Mouse (Mus musculus) intestine, postnatal 0 days (tissue): Measurements from ENCODE around the gene Zfp3. TPM values are rescaled to one million over a fixed set of nuclear protein-coding genes. Genes with fewer than 3 reads are reported as not detected.
A peak's percentile ranks its signal among the peaks of the same experiment; 100 is the strongest.

Experiments
- ATAC-seq: fragments of 200-750 bp; cut with Nextera tagmentation; 2 replicates; pipeline ENCODE4 v1.8.0; 2017; ENCODE audit warnings: mild to moderate bottlenecking, moderate TSS enrichment, moderate library complexity
- H3K27ac ChIP-seq: fragments of 300-500 bp; sonication (generic); 2 replicates; pipeline ENCODE4 v1.5.1; 2014; ENCODE audit warnings: mild to moderate bottlenecking, low read depth, low read length, moderate library complexity
- H3K27me3 ChIP-seq: fragments of 300-500 bp; sonication (generic); replicated peaks from 2 replicates; pipeline ENCODE4 v1.6.1; 2014; ENCODE audit warnings: low read length, mixed read lengths; ENCODE audit not compliant: control insufficient read depth, insufficient read depth
- H3K36me3 ChIP-seq: fragments of 300-500 bp; sonication (generic); 2 replicates; pipeline ENCODE4 v1.6.1; 2014; ENCODE audit warnings: mild to moderate bottlenecking, moderate library complexity; ENCODE audit not compliant: control insufficient read depth, insufficient read depth
- H3K4me1 ChIP-seq: fragments of 300-500 bp; sonication (generic); replicated peaks from 2 replicates; pipeline ENCODE4 v1.6.1; 2014; ENCODE audit warnings: antibody characterized with exemption, low read length, mixed read lengths; ENCODE audit not compliant: control insufficient read depth, insufficient read depth
- H3K4me2 ChIP-seq: fragments of 300-500 bp; sonication (generic); replicated peaks from 2 replicates; pipeline ENCODE4 v1.6.1; 2014; ENCODE audit warnings: low read depth, mild to moderate bottlenecking, moderate library complexity
- H3K4me3 ChIP-seq: fragments of 300-500 bp; sonication (generic); 2 replicates; pipeline ENCODE4 v1.5.1; 2014; ENCODE audit warnings: low read depth, low read length
- H3K9ac ChIP-seq: fragments of 300-500 bp; sonication (generic); 2 replicates; pipeline ENCODE4 v1.6.1; 2014; ENCODE audit warnings: mild to moderate bottlenecking, low read depth, low read length
- H3K9me3 ChIP-seq: fragments of 300-500 bp; sonication (generic); 2 replicates; pipeline ENCODE4 v1.6.1; 2016; ENCODE audit warnings: mixed run types; ENCODE audit not compliant: control insufficient read depth
- CTCF ChIP-seq: sonication (generic); IDR thresholded peaks from 2 replicates; pipeline ENCODE4 v1.5.1; 2016; ENCODE audit warnings: low read depth, mild to moderate bottlenecking, control low read depth, antibody characterized with exemption, moderate library complexity
- WGBS: fragments of 180-500 bp; shearing (Covaris S2); extraction: QIAGEN DNeasy Blood & Tissue Kit; methylation state at CpG from one replicate; pipeline ENCODE4 v1.1.7; 2014; 5-methylcytosine and 5-hydroxymethylcytosine counted together
- polyA plus RNA-seq: library from polyadenylated mRNA; unstranded; fragments of >200 nt; fragmentation: Nextera tagmentation; extraction: Ambion mirVana; gene quantifications from 2 replicates; pipeline ENCODE4 v1.2.1, GENCODE M21; 2015

The Zfp3 gene
- polyA plus RNA-seq, 1 experiment from 2014 or later: 4.4 TPM

- Histone ChIP-seq H3K9ac (no peak overlapping the region), H3K27ac (no peak overlapping the region), H3K4me2 (no peak overlapping the region), H3K4me3 (no peak overlapping the region), H3K36me3 (no peaks in the 10 kb centered on the region), H3K9me3 (no peaks in the 10 kb centered on the region), H3K27me3 (no peaks in the 10 kb centered on the region), H3K4me1 (no peaks in the 10 kb centered on the region)
- no peak for TF ChIP-seq CTCF
- ATAC-seq: no peak
- 86% methylated on average over 4 of the region's 4 CpGs for whole genome bisulfite sequencing
These were observed 43.6 kb downstream of the Zfp3 start for GRCm38 (mm10) chr11:70807630-70808029.

- TF ChIP-seq CTCF: no peak
- no peak overlapping the region for H3K4me2 ChIP-seq
- no peak overlapping the region for H3K4me3 ChIP-seq
- WGBS: 59% methylated on average over 3 of the region's 3 CpGs
- no peaks in the 10 kb centered on the region for H3K27me3 ChIP-seq
- no peaks in the 10 kb centered on the region for H3K4me1 ChIP-seq
- H3K27ac ChIP-seq: no peak overlapping the region
- H3K9ac ChIP-seq: no peak overlapping the region
- no peak for ATAC-seq
- H3K36me3 ChIP-seq: no peaks in the 10 kb centered on the region
- H3K9me3 ChIP-seq: no peaks in the 10 kb centered on the region
These were observed 44.1 kb downstream of the Zfp3 start for GRCm38 (mm10) chr11:70808101-70808500.

GRCm38 (mm10) chr11:70809011-70809410 is 45.0 kb downstream of the Zfp3 start:
- TF ChIP-seq CTCF: no peak
- WGBS: 41% methylated on average over 1 of the region's 1 CpGs

GRCm38 (mm10) chr11:70811041-70811440 is 47.0 kb downstream of the Zfp3 start:
- no peak overlapping the region for H3K9ac ChIP-seq
- H3K4me1 ChIP-seq: no peaks in the 10 kb centered on the region
- H3K4me3 ChIP-seq: no peak overlapping the region
- WGBS: 82% methylated on average over 5 of the region's 5 CpGs
- ATAC-seq: no peak
- no peaks in the 10 kb centered on the region for H3K27me3 ChIP-seq
- no peak for TF ChIP-seq CTCF
- H3K36me3 ChIP-seq: no peaks in the 10 kb centered on the region
- no peak overlapping the region for H3K4me2 ChIP-seq
- H3K27ac ChIP-seq: no peak overlapping the region
- H3K9me3 ChIP-seq: no peaks in the 10 kb centered on the region

More at GRCm38 (mm10) chr11:70809011-70809410, 45.0 kb downstream of the Zfp3 start:
- Histone ChIP-seq H3K27me3 (no peaks in the 10 kb centered on the region), H3K9ac (no peak overlapping the region), H3K4me1 (no peaks in the 10 kb centered on the region), H3K36me3 (no peaks in the 10 kb centered on the region), H3K4me2 (no peak overlapping the region), H3K4me3 (no peak overlapping the region), H3K9me3 (no peaks in the 10 kb centered on the region), H3K27ac (no peak overlapping the region)
- no peak for ATAC-seq

- H3K27ac ChIP-seq: no peak overlapping the region
- no peaks in the 10 kb centered on the region for H3K4me1 ChIP-seq
- ATAC-seq: no peak
- no peak for TF ChIP-seq CTCF
- H3K9ac ChIP-seq: no peak overlapping the region
- H3K27me3 ChIP-seq: no peaks in the 10 kb centered on the region
- H3K36me3 ChIP-seq: no peaks in the 10 kb centered on the region
- no peaks in the 10 kb centered on the region for H3K9me3 ChIP-seq
- no peak overlapping the region for H3K4me3 ChIP-seq
- 67% methylated on average over 13 of the region's 13 CpGs for WGBS
- H3K4me2 ChIP-seq: no peak overlapping the region
These were observed 47.6 kb downstream of the Zfp3 start for GRCm38 (mm10) chr11:70811471-70812240.

- Histone ChIP-seq H3K4me1 (no peaks in the 10 kb centered on the region), H3K9ac (no peak within 1 kb of the TSS), H3K4me3 (no peak within 1 kb of the TSS), H3K36me3 (no peaks in the 10 kb centered on the region), H3K27me3 (no peaks in the 10 kb centered on the region), H3K9me3 (no peaks in the 10 kb centered on the region), H3K4me2 (no peak within 1 kb of the TSS), H3K27ac (0 out of 2 replicates have a peak within 1 kb of the TSS, but pooled peaks have one; percentile 21)
- no peak for ATAC-seq
- TF ChIP-seq CTCF: no peak
- WGBS: 74% methylated on average over 7 of the region's 7 CpGs
These were observed 48.4 kb downstream of the Zfp3 start, which contains the start of gene Scimp for GRCm38 (mm10) chr11:70812365-70812764. Gene Scimp (minus strand): TSS chr11:70812586.
